ENCODE assay signal across 14 mouse cellular contexts in genomic region chr13:28931266-28931665, GRCm38 (mm10). TPM values are rescaled to one million over a fixed set of nuclear protein-coding genes. Genes with fewer than 3 reads are reported as not detected.
DNase-seq lines count a peak whose midpoint lies in the region; ATAC-seq and TF ChIP-seq lines count a peak whose summit lies in the region.
"Had no signal": no experiment of that assay in that cellular context is flagged by ENCODE, and none has a peak within 500 bp of the region (broad histone marks: within the 10 kb centered on the region; RNA-seq: fewer than 3 reads in every experiment).

No protein-coding gene starts in this region.

- DNase-seq in liver, postnatal 0 days: no peak
- DNase-seq in gastrocnemius, postnatal 14 days: peak; percentile 35
- no peak for DNase-seq in yolk sac, embryonic 10.5 days (ENCODE audit: low spot score)
- DNase-seq in cerebellum, adult 2 months: no peak
- DNase-seq: cerebellum, adult 18-20 months had no signal

- H3K4me2 ChIP-seq in liver, postnatal 0 days (ENCODE audit: low read depth, low read length): no peak overlapping the region
- no peak overlapping the region for H3K4me2 ChIP-seq in liver, embryonic 12.5 days
- H3K4me2 ChIP-seq in kidney, embryonic 15.5 days: no peak overlapping the region
- peak overlapping the region; percentile 43 for H3K4me2 ChIP-seq in myocyte (ENCODE audit: low read depth)
- H3K4me2 ChIP-seq: embryonic facial prominence, embryonic 12.5 days; limb, embryonic 15.5 days; midbrain, embryonic 15.5 days had no signal

- no peaks in the 10 kb centered on the region for H3K36me3 ChIP-seq in liver, postnatal 0 days (replicated peaks; ENCODE audit: insufficient read depth, low read length)
- no peaks in the 10 kb centered on the region for H3K36me3 ChIP-seq in liver, embryonic 12.5 days
- H3K36me3 ChIP-seq in kidney, embryonic 15.5 days: no peaks in the 10 kb centered on the region
- H3K36me3 ChIP-seq in myocyte (ENCODE audit: control insufficient read depth, insufficient read depth): no peaks in the 10 kb centered on the region
- H3K36me3 ChIP-seq: embryonic facial prominence, embryonic 12.5 days; hindbrain, embryonic 10.5 days; limb, embryonic 15.5 days; midbrain, embryonic 15.5 days had no signal

- H3ac ChIP-seq in myocyte (ENCODE audit: control insufficient read depth, insufficient read length): no peak overlapping the region

- no peak for TF ChIP-seq CTCF in liver, postnatal 0 days (IDR thresholded peaks at IDR 0.05; ENCODE audit: low read depth)
- TF ChIP-seq CTCF in cerebellum, adult 2 months (IDR thresholded peaks at IDR 0.05; ENCODE audit: borderline replicate concordance, insufficient read depth, low read depth, low read length): no peak

- ATAC-seq in liver, postnatal 0 days: 0 out of 2 replicates have a peak, but pooled peaks have one; percentile 36
- ATAC-seq in liver, embryonic 12.5 days: no peak
- ATAC-seq in kidney, embryonic 15.5 days (replicated peaks; ENCODE audit: low FRiP score): 0 out of 2 replicates have a peak, but pooled peaks have one; percentile 33
- ATAC-seq: activated CD4-positive, CD25-positive, alpha-beta regulatory T cell, adult 4 months; forebrain, embryonic 16.5 days; midbrain, embryonic 15.5 days had no signal

- H3K4me1 ChIP-seq in liver, postnatal 0 days (ENCODE audit: insufficient read depth): peaks cover 6% of the 10 kb centered on the region; the same call in 1 of the 2 replicates
- H3K4me1 ChIP-seq in liver, embryonic 12.5 days: no peaks in the 10 kb centered on the region
- H3K4me1 ChIP-seq in kidney, embryonic 15.5 days: peaks cover 5% of the 10 kb centered on the region; the same call in 1 of the 2 replicates
- H3K4me1 ChIP-seq in cerebellum, adult 2 months (ENCODE audit: control insufficient read depth, insufficient read depth, low read length): no peaks in the 10 kb centered on the region
- H3K4me1 ChIP-seq: midbrain, embryonic 15.5 days had no signal

- no peaks in the 10 kb centered on the region for H3K27me3 ChIP-seq in liver, postnatal 0 days (ENCODE audit: insufficient read depth, low read length)
- no peaks in the 10 kb centered on the region for H3K27me3 ChIP-seq in liver, embryonic 12.5 days (replicated peaks)
- H3K27me3 ChIP-seq in kidney, embryonic 15.5 days: no peaks in the 10 kb centered on the region
- H3K27me3 ChIP-seq in myocyte (ENCODE audit: control insufficient read depth, insufficient read depth, insufficient read length): no peaks in the 10 kb centered on the region
- no peaks in the 10 kb centered on the region for H3K27me3 ChIP-seq in cerebellum, adult 2 months (ENCODE audit: control insufficient read depth, insufficient read depth, low read length)
- H3K27me3 ChIP-seq: embryonic facial prominence, embryonic 12.5 days; limb, embryonic 15.5 days; midbrain, embryonic 15.5 days had no signal

- no peak overlapping the region for H3K9ac ChIP-seq in liver, postnatal 0 days (replicated peaks)
- no peak overlapping the region for H3K9ac ChIP-seq in liver, embryonic 12.5 days
- H3K9ac ChIP-seq in kidney, embryonic 15.5 days: no peak overlapping the region
- H3K9ac ChIP-seq: embryonic facial prominence, embryonic 12.5 days; limb, embryonic 15.5 days; midbrain, embryonic 15.5 days had no signal

- no peak for TF ChIP-seq EP300 in liver, postnatal 0 days (IDR thresholded peaks at IDR 0.05; ENCODE audit: low read depth)

- 85% methylated on average over 3 of the region's 3 CpGs for WGBS in liver, postnatal 0 days (ENCODE audit: insufficient replicate concordance)
- 54% methylated on average over 3 of the region's 3 CpGs for WGBS in liver, embryonic 12.5 days (ENCODE audit: insufficient replicate concordance)
- 86% methylated on average over 3 of the region's 3 CpGs for whole genome bisulfite sequencing in kidney, embryonic 15.5 days
- 88% methylated on average over 3 of the region's 3 CpGs for WGBS in cerebellum, adult 2 months

- no peak for TF ChIP-seq POLR2A in myocyte (IDR thresholded peaks at IDR 0.05; ENCODE audit: insufficient read length, low read depth)
- TF ChIP-seq POLR2A in cerebellum, adult 2 months (IDR thresholded peaks at IDR 0.05; ENCODE audit: borderline replicate concordance, insufficient read depth, low read length): no peak

- no peak overlapping the region for H3K4me3 ChIP-seq in liver, postnatal 0 days (ENCODE audit: low read depth, low read length)
- H3K4me3 ChIP-seq in liver, embryonic 12.5 days: no peak overlapping the region
- no peak overlapping the region for H3K4me3 ChIP-seq in kidney, embryonic 15.5 days (replicated peaks)
- H3K4me3 ChIP-seq in myocyte: no peak overlapping the region
- H3K4me3 ChIP-seq in cerebellum, adult 2 months (replicated peaks; ENCODE audit: insufficient read depth, low read depth, low read length): no peak overlapping the region
- H3K4me3 ChIP-seq: embryonic facial prominence, embryonic 12.5 days; hindbrain, embryonic 10.5 days; limb, embryonic 15.5 days; midbrain, embryonic 15.5 days had no signal

- H3K79me2 ChIP-seq in myocyte (ENCODE audit: control insufficient read depth, insufficient read depth): no peaks in the 10 kb centered on the region

- H3K27ac ChIP-seq in liver, postnatal 0 days (ENCODE audit: low read depth): no peak overlapping the region
- H3K27ac ChIP-seq in liver, embryonic 12.5 days: no peak overlapping the region
- H3K27ac ChIP-seq in kidney, embryonic 15.5 days: no peak overlapping the region
- H3K27ac ChIP-seq in cerebellum, adult 2 months (ENCODE audit: insufficient read depth, low read length): no peak overlapping the region
- H3K27ac ChIP-seq: embryonic facial prominence, embryonic 12.5 days; hindbrain, embryonic 10.5 days; limb, embryonic 15.5 days; midbrain, embryonic 15.5 days had no signal

- H3K9me3 ChIP-seq in liver, postnatal 0 days (ENCODE audit: low read length): no peaks in the 10 kb centered on the region
- no peaks in the 10 kb centered on the region for H3K9me3 ChIP-seq in liver, embryonic 12.5 days (replicated peaks)
- H3K9me3 ChIP-seq in kidney, embryonic 15.5 days (replicated peaks): no peaks in the 10 kb centered on the region
- H3K9me3 ChIP-seq: embryonic facial prominence, embryonic 12.5 days; hindbrain, embryonic 10.5 days; limb, embryonic 15.5 days; midbrain, embryonic 15.5 days had no signal

- intact Hi-C loops in gastrocnemius, postnatal 14 days (cut with DNase I; ENCODE audit: low total_unique reads): no loop called here

TF ChIP-seq in myocyte, 11 proteins besides CTCF, POLR2A, EP300 and RAD21:
- no peak for TF ChIP-seq REST (IDR thresholded peaks at IDR 0.05; ENCODE audit: insufficient read depth, insufficient read length)
- TF ChIP-seq MYOG (IDR thresholded peaks at IDR 0.05; ENCODE audit: control insufficient read depth in 1 of 3, insufficient read depth in 1 of 3, insufficient read length in 2 of 3, low read depth in 2 of 3): no peak
- no peak for TF ChIP-seq CEBPB (IDR thresholded peaks at IDR 0.05; ENCODE audit: insufficient read depth, poor library complexity, severe bottlenecking)
- TF ChIP-seq TCF3 (IDR thresholded peaks at IDR 0.05; ENCODE audit: insufficient read length, low read depth): no peak
- no peak for TF ChIP-seq TCF12 (IDR thresholded peaks at IDR 0.05; ENCODE audit: insufficient read depth, poor library complexity, severe bottlenecking)
TF ChIP-seq in myocyte: peak in this region for 0.

RNA-seq across cellular contexts. Expression of gene Sox4, which starts 22.2 kb away (rescaled TPM):
- polyA plus RNA-seq in liver, postnatal 0 days (2015; fragmentation: Nextera tagmentation; extraction: Ambion mirVana): 3.6 and 4.1 TPM in 2 replicates
- 9.3 and 11.2 TPM in 2 replicates for polyA plus RNA-seq in liver, embryonic 12.5 days (2016; fragmentation: Nextera tagmentation; extraction: Ambion mirVana)
- 10 to 100 TPM; 12.0 to 22.4 TPM for total RNA-seq in gastrocnemius, postnatal 14 days (2021)
- polyA plus RNA-seq in kidney, embryonic 15.5 days (2015; fragmentation: Nextera tagmentation; extraction: Ambion mirVana): 49.0 and 50.1 TPM in 2 replicates
- 28.2 TPM for polyA plus RNA-seq in myocyte (2012; fragmentation: generic; extraction: Trizol)
- 4.2 and 4.7 TPM in 2 replicates for polyA plus RNA-seq in cerebellum, adult 2 months (2012; rRNA removed)
